16 mouse cellular contexts compared by ENCODE assay signal in genomic region chr6:91746776-91747175, GRCm38 (mm10).
"Had no signal": no experiment of that assay in that cellular context is flagged by ENCODE, and none has a peak within 500 bp of the region (broad histone marks: within the 10 kb centered on the region; RNA-seq: fewer than 3 reads in every experiment).

No protein-coding gene starts in this region.

- H3K4me3 ChIP-seq: limb, embryonic 12.5 days; liver, embryonic 13.5 days; lung, embryonic 15.5 days; midbrain, embryonic 12.5 days; neural tube, embryonic 13.5 days had no signal

- H3K9ac ChIP-seq: limb, embryonic 12.5 days; liver, embryonic 13.5 days; liver, postnatal 0 days; lung, embryonic 15.5 days; midbrain, embryonic 12.5 days; neural tube, embryonic 13.5 days had no signal

- H3K27me3 ChIP-seq: limb, embryonic 12.5 days; liver, embryonic 13.5 days; lung, embryonic 15.5 days; midbrain, embryonic 12.5 days; neural tube, embryonic 13.5 days had no signal

- DNase-seq: layer of hippocampus, adult 9-11 months; layer of hippocampus, postnatal 36 days; liver; liver, embryonic 13.5 days; liver, postnatal 0 days; right cerebral cortex, adult 18-20 months; right cerebral cortex, postnatal 4 days; spleen, adult 18-20 months; thymus, adult 18-20 months; thymus, postnatal 25 days had no signal

- ATAC-seq: intestine, embryonic 16.5 days; liver, postnatal 0 days; midbrain, embryonic 16.5 days had no signal

- H3K27ac ChIP-seq: limb, embryonic 12.5 days; liver, embryonic 13.5 days; lung, embryonic 15.5 days; midbrain, embryonic 12.5 days; neural tube, embryonic 13.5 days had no signal

- H3K4me1 ChIP-seq: liver, embryonic 13.5 days; lung, embryonic 15.5 days; midbrain, embryonic 12.5 days had no signal

- H3K9me3 ChIP-seq: limb, embryonic 12.5 days; liver, embryonic 13.5 days; lung, embryonic 15.5 days; neural tube, embryonic 13.5 days had no signal

- H3K4me2 ChIP-seq: limb, embryonic 12.5 days; liver, embryonic 13.5 days; lung, embryonic 15.5 days; midbrain, embryonic 12.5 days; neural tube, embryonic 13.5 days had no signal
